Mouse (Mus musculus) embryonic fibroblast, embryonic 13.5 days (primary cell): Measurements from ENCODE around the gene Emid1. TPM values are rescaled to one million over a fixed set of nuclear protein-coding genes. Genes with fewer than 3 reads are reported as not detected.

Experiments used
- H3K27ac ChIP-seq: 2 replicates; pipeline ENCODE4 v1.5.1; 2012; ENCODE audit warnings: low read length, control low read depth, inconsistent platforms; ENCODE audit not compliant: insufficient read depth
- H3K4me1 ChIP-seq: 2 replicates; pipeline ENCODE4 v1.6.1; 2011; ENCODE audit warnings: low read length; ENCODE audit not compliant: control insufficient read depth, insufficient read depth
- H3K4me3 ChIP-seq: 2 replicates; pipeline ENCODE4 v1.5.1; 2011; ENCODE audit warnings: mild to moderate bottlenecking, control low read depth, low read length; ENCODE audit not compliant: insufficient read depth
- CTCF ChIP-seq: IDR thresholded peaks from 2 replicates; pipeline ENCODE4 v1.5.1; 2011; ENCODE audit warnings: mild to moderate bottlenecking, control low read depth, low read length, moderate library complexity, borderline replicate concordance; ENCODE audit not compliant: insufficient read depth
- POLR2A ChIP-seq: IDR thresholded peaks from 2 replicates; pipeline ENCODE4 v1.6.1; 2011; ENCODE audit warnings: low read depth, mild to moderate bottlenecking, control low read depth, low read length, moderate library complexity
- polyA plus RNA-seq: library from polyadenylated mRNA; stranded (reverse); fragments of >200 nt; gene quantifications from 2 replicates; pipeline ENCODE4 v1.2.4, GENCODE M21; 2011; ENCODE audit warnings: low read depth; ENCODE audit not compliant: missing spikeins, insufficient read length

The Emid1 gene
- polyA plus RNA-seq, 1 experiment, result 4.1 TPM

- Histone ChIP-seq H3K4me3 (no peak overlapping the region), H3K4me1 (no peaks in the 10 kb centered on the region), H3K27ac (no peak overlapping the region)
- TF ChIP-seq POLR2A (no peak), CTCF (no peak)
These were observed 30.8 kb upstream of the Emid1 start for GRCm38 (mm10) chr11:5182870-5183269.

DNA sequence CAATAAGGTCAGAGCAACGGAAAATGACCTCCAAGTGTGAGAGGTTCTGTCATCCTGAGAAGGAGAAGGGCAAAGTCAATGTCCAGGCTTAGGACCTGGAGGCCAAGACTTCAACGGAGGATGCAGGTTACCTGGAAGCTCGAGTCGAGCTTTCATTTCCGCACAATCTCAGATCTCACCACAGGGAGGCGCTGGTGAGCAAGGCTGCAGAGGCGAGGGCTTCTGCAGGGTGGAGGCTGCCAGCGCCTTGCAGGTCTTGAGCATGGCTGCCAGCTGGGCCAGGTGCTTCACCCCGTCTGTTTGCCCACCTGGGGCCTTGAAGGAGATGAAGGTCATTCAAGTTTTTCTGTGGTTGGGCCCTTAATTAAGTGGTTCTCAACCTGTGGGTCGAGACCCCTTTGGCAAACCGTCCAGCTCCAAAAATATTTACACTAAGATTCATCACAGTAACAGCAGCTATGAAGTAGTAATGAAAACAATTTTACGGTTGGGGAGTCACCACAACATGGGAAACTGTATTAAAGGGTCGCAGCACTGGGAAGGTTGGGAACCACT lies 29.9 kb upstream of the Emid1 start:
- no peak for TF ChIP-seq POLR2A
- peak; percentile 96 for TF ChIP-seq CTCF
- H3K4me3 ChIP-seq, result no peak overlapping the region
- H3K27ac ChIP-seq, result no peak overlapping the region
- no peaks in the 10 kb centered on the region for H3K4me1 ChIP-seq

DNA sequence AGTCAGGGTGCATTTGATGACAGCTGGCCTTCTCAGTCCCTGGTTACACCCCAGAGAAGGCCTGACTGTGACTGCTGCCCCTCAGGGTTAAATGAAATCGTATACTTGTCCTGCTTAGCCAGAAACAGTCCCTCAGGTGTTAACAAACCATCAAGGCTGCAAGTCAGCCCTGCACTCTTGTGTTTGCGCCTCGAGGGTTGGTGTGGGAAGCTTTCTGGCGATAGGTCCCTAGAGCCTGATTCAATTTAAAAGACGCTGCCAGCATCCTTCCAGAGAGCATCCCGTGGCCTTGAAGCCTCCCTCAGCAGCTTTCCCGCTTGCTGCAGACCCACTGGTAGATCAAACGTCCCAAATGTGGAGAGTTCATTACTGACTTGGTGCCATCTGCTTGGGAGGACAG lies 27.3 kb upstream of the Emid1 start:
- Histone ChIP-seq H3K4me1 (no peaks in the 10 kb centered on the region), H3K27ac (no peak overlapping the region), H3K4me3 (no peak overlapping the region)
- TF ChIP-seq POLR2A (no peak), CTCF (no peak)

- Histone ChIP-seq H3K4me3 (no peak overlapping the region), H3K27ac (no peak overlapping the region), H3K4me1 (no peaks in the 10 kb centered on the region)
- TF ChIP-seq POLR2A (no peak), CTCF (no peak)
These were observed 25.1 kb upstream of the Emid1 start for GRCm38 (mm10) chr11:5177171-5177570.

GRCm38 (mm10) chr11:5176685-5177084 lies 24.6 kb upstream of the Emid1 start:
- no peaks in the 10 kb centered on the region for H3K4me1 ChIP-seq
- H3K4me3 ChIP-seq, result no peak overlapping the region
- TF ChIP-seq CTCF (no peak), POLR2A (no peak)
- H3K27ac ChIP-seq, result no peak overlapping the region

DNA sequence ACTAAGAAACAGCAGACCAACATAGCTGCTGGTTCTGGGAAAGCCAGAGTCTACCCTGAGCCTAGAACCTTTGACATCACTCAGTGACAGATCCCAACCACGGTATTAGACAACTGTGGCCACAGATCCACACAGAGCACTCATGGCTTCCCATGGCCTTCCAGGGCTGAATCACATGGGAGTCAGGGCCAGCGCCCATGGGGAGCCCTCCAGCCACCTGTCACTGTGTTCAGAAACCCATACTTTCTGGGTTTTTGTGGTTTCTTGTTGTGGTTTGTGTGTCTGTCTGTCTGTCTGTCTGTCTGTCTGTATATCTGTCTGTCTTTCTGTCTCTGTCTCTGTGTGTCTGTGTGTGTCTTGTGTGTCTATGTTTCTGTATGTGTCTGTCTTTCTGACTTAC lies 23.8 kb upstream of the Emid1 start:
- H3K27ac ChIP-seq, result no peak overlapping the region
- TF ChIP-seq POLR2A, result no peak
- no peak for TF ChIP-seq CTCF
- H3K4me1 ChIP-seq, result no peaks in the 10 kb centered on the region
- no peak overlapping the region for H3K4me3 ChIP-seq

- Histone ChIP-seq H3K27ac (no peak overlapping the region), H3K4me3 (no peak overlapping the region), H3K4me1 (no peaks in the 10 kb centered on the region)
- no peak for TF ChIP-seq CTCF
- TF ChIP-seq POLR2A, result no peak
These were observed 23.1 kb upstream of the Emid1 start for GRCm38 (mm10) chr11:5175141-5175540.

DNA sequence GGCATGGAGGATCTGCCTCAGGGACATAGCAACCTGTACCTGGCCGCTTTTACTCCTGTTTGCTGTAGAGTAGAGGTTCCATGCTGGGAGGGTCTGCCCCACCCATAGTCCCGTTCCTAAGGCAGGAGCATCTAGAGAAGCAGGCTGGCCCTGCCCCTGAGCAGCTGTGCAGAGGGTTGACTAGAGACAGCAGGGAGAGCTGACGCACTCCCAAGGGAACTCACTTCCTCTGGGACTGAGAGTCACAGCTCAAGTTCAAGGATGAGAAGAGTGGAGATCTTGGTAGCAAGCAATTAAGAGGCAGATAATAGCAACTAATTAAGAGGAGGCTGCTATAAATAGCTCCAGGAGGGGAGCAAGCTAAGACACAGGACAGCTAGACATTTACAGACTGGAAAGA lies 20.8 kb upstream of the Emid1 start:
- no peak overlapping the region for H3K27ac ChIP-seq
- no peaks in the 10 kb centered on the region for H3K4me1 ChIP-seq
- TF ChIP-seq POLR2A (no peak), CTCF (no peak)
- H3K4me3 ChIP-seq, result no peak overlapping the region

DNA sequence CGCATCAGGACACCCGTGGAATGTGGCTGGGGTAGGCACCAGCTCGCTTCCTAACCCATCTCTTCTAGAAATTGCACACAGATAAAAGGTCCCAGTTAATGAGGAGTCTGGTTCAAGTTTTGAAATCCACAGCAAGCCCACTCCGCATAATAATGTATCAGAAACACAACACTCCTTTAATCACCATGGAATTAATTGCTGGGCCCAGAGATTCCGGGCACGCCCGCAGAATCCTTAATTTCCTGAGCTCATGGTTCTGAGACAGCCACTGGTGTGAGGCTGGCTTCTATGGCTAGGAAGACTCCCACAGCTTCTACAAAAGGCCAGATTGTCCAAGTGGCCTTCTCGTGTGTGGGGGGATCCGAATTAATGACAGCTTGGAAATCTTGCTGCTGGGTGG lies 15.3 kb upstream of the Emid1 start:
- Histone ChIP-seq H3K4me1 (no peaks in the 10 kb centered on the region), H3K4me3 (no peak overlapping the region), H3K27ac (no peak overlapping the region)
- TF ChIP-seq POLR2A, result no peak
- no peak for TF ChIP-seq CTCF

- H3K4me3 ChIP-seq, result no peak overlapping the region
- no peak for TF ChIP-seq CTCF
- TF ChIP-seq POLR2A, result no peak
- H3K27ac ChIP-seq, result no peak overlapping the region
- no peaks in the 10 kb centered on the region for H3K4me1 ChIP-seq
These were observed 13.4 kb upstream of the Emid1 start for GRCm38 (mm10) chr11:5165471-5165916.

GRCm38 (mm10) chr11:5164310-5164709 lies 12.3 kb upstream of the Emid1 start:
- no peak for TF ChIP-seq POLR2A
- TF ChIP-seq CTCF, result no peak
- Histone ChIP-seq H3K4me1 (no peaks in the 10 kb centered on the region), H3K27ac (no peak overlapping the region), H3K4me3 (no peak overlapping the region)
